Mouse (Mus musculus) CH12.LX (cell line): ENCODE measurements around the gene Kdm1a. TPM values are rescaled to one million over a fixed set of nuclear protein-coding genes. Genes with fewer than 3 reads are reported as not detected.

Source experiments
- DNase-seq: peaks from one replicate; pipeline ENCODE4 v3.0.0-alpha.2; 2013; ENCODE audit errors: extremely low read depth
- H3K27ac ChIP-seq: 2 replicates; pipeline ENCODE4 v1.5.1; 2012; ENCODE audit warnings: low read depth, mild to moderate bottlenecking, control low read depth, moderate library complexity; ENCODE audit not compliant: insufficient read depth
- H3K27me3 ChIP-seq: replicated peaks from 2 replicates; pipeline ENCODE3; 2012; ENCODE audit warnings: inconsistent platforms
- H3K36me3 ChIP-seq, 2 experiments: replicated peaks in 1 of 2; 2 replicates each; pipeline versions ENCODE3 to v1.6.1; 2012; ENCODE audit warnings: inconsistent platforms in 1 of 2, low read length in 1 of 2, mild to moderate bottlenecking in 1 of 2, mixed read lengths in 1 of 2, moderate library complexity in 1 of 2; ENCODE audit not compliant: control insufficient read depth in 1 of 2, insufficient read depth in 1 of 2
- H3K4me1 ChIP-seq, 2 experiments: 2 replicates each; pipeline ENCODE4 v1.6.1; 2012; ENCODE audit warnings: inconsistent platforms in 1 of 2, moderate library complexity in 1 of 2; ENCODE audit not compliant: insufficient read depth in 2 of 2, control insufficient read depth in 1 of 2
- H3K4me2 ChIP-seq: 2 replicates; pipeline ENCODE4 v1.6.1; 2012; ENCODE audit warnings: low read depth, mild to moderate bottlenecking, control low read depth; ENCODE audit not compliant: poor library complexity, insufficient read depth, severe bottlenecking
- H3K4me3 ChIP-seq, 3 experiments: fragments of 150-350 bp in 1 of 3; sonication (generic) in 1 of 3; replicated peaks in 1 of 3; 2 replicates each; pipeline versions ENCODE3 to v1.5.1; 2011 to 2012; ENCODE audit warnings: low read depth in 2 of 3, low read length in 2 of 3, mild to moderate bottlenecking in 2 of 3, moderate library complexity in 2 of 3, control low read depth in 1 of 3, improper control_type of control experiment in 1 of 3, inconsistent platforms in 1 of 3, mixed read lengths in 1 of 3; ENCODE audit not compliant: poor library complexity in 1 of 3
- H3K79me2 ChIP-seq: replicated peaks from 2 replicates; pipeline ENCODE4 v1.6.1; 2012; ENCODE audit warnings: mild to moderate bottlenecking, moderate library complexity; ENCODE audit not compliant: control insufficient read depth, poor library complexity, insufficient read depth, severe bottlenecking; ENCODE audit errors: extremely low read depth
- H3K9ac ChIP-seq: 2 replicates; pipeline ENCODE4 v1.6.1; 2012; ENCODE audit warnings: low read depth, mild to moderate bottlenecking, control low read depth, moderate library complexity; ENCODE audit not compliant: insufficient read depth
- H3K9me3 ChIP-seq: replicated peaks from 2 replicates; pipeline ENCODE3; 2012; ENCODE audit warnings: low read length, inconsistent platforms, mixed read lengths
- CHD2 ChIP-seq: IDR thresholded peaks from 2 replicates; pipeline ENCODE4 v1.6.1; 2011; ENCODE audit warnings: low read length, improper control_type of control experiment
- CTCF ChIP-seq, 2 experiments: IDR thresholded peaks in 1 of 2; conservative IDR thresholded peaks in 1 of 2; 2 replicates each; pipeline ENCODE4 v1.5.1; 2011 to 2012; ENCODE audit warnings: low read depth in 2 of 2, low read length in 2 of 2, improper control_type of control experiment in 1 of 2, inconsistent platforms in 1 of 2, mild to moderate bottlenecking in 1 of 2, moderate library complexity in 1 of 2
- ETS1 ChIP-seq: conservative IDR thresholded peaks from 2 replicates; pipeline ENCODE4 v1.6.1; 2012; ENCODE audit warnings: low read depth, mild to moderate bottlenecking, inconsistent platforms, low read length, improper control_type of control experiment, moderate library complexity
- IRF4 ChIP-seq: IDR thresholded peaks from 2 replicates; pipeline ENCODE4 v1.6.1; 2014; ENCODE audit warnings: low read depth, mild to moderate bottlenecking, inconsistent platforms, low read length, improper control_type of control experiment
- KAT2A ChIP-seq: IDR thresholded peaks from 2 replicates; pipeline ENCODE4 v1.6.1; 2012; ENCODE audit warnings: low read length, improper control_type of control experiment, inconsistent platforms; ENCODE audit not compliant: insufficient replicate concordance
- MYC ChIP-seq: IDR thresholded peaks from 2 replicates; pipeline ENCODE4 v1.6.1; 2011; ENCODE audit warnings: low read depth, mild to moderate bottlenecking, improper control_type of control experiment, low read length
- NELFE ChIP-seq: IDR thresholded peaks from 2 replicates; pipeline ENCODE4 v1.6.1; 2011; ENCODE audit warnings: low read depth, low read length, improper control_type of control experiment
- PAX5 ChIP-seq: IDR thresholded peaks from 2 replicates; pipeline ENCODE4 v1.6.1; 2012; ENCODE audit warnings: low read length, inconsistent platforms, mixed read lengths
- POLR2A ChIP-seq: IDR thresholded peaks from 2 replicates; pipeline ENCODE4 v1.6.1; 2011; ENCODE audit warnings: low read depth, mild to moderate bottlenecking, improper control_type of control experiment, low read length
- RAD21 ChIP-seq: IDR thresholded peaks from 2 replicates; pipeline ENCODE4 v1.6.1; 2011; ENCODE audit warnings: low read depth, mild to moderate bottlenecking, low read length, improper control_type of control experiment, moderate library complexity
- RCOR1 ChIP-seq: conservative IDR thresholded peaks from 2 replicates; pipeline ENCODE4 v1.6.1; 2012; ENCODE audit warnings: low read depth, mild to moderate bottlenecking, inconsistent platforms, low read length, improper control_type of control experiment
- ZNF384 ChIP-seq: IDR thresholded peaks from 2 replicates; pipeline ENCODE4 v1.6.1; 2012; ENCODE audit warnings: low read depth, low read length, improper control_type of control experiment, inconsistent platforms
- dilution Hi-C: fragments of 300-500 bp; cut with MboI; formaldehyde crosslinking; loops from 2 replicates; pipeline ENCODE4 v1.14.3; 2020; ENCODE audit warnings: low sequenced_read_pairs; ENCODE audit not compliant: extremely low pct_unique_long_range_greater_than_20kb, extremely low pct_ligation_motif_present
- in situ Hi-C: fragments of 300-500 bp; cut with MboI; formaldehyde crosslinking; loops from 3 replicates; pipeline ENCODE4 v1.14.3; 2019; ENCODE audit warnings: low sequenced_read_pairs, low pct_ligation_motif_present, low pct_unique_long_range_greater_than_20kb, mixed read lengths
- polyA plus RNA-seq: library from polyadenylated mRNA; unstranded; fragments of >175 nt; gene quantifications from 2 replicates; pipeline ENCODE4 v1.2.1, GENCODE M21; 2012; ENCODE audit warnings: low read depth; ENCODE audit not compliant: insufficient read length
- total RNA-seq, 2 experiments: library from RNA; depleted of rRNA; stranded (reverse); fragments of 300-350 nt in 1 of 2; fragments of >200 nt in 1 of 2; gene quantifications; 2 replicates each; pipeline ENCODE4 v1.2.3; 2012 to 2014

Kdm1a gene
- total and polyA plus RNA-seq, 3 experiments, result 49.6 to 85.1 (median 69.4) TPM

- Histone ChIP-seq H3K79me2 (no peaks in the 10 kb centered on the region), H3K9me3 (no peaks in the 10 kb centered on the region), H3K4me1 (no peaks in the 10 kb centered on the region), H3K4me2 (no peak overlapping the region), H3K27ac (no peak overlapping the region), H3K9ac (no peak overlapping the region), H3K27me3 (no peaks in the 10 kb centered on the region), H3K4me3 (no peak overlapping the region), H3K36me3 (peaks cover 68 to 94% of the 10 kb centered on the region in 2 experiments)
- no peak for DNase-seq
- dilution Hi-C loops, result no loop called here
- in situ Hi-C loops, result no loop called here
- TF ChIP-seq ZNF384 (no peak), CHD2 (no peak), MYC (no peak), PAX5 (no peak), RCOR1 (no peak), IRF4 (no peak), RAD21 (no peak), POLR2A (no peak), NELFE (no peak)
These were observed 49.4 kb downstream of the Kdm1a start for GRCm38 (mm10) chr4:136553108-136553507.

- H3K79me2 ChIP-seq, result no peaks in the 10 kb centered on the region
- dilution Hi-C loops, result no loop called here
- no peak for DNase-seq
- H3K36me3 ChIP-seq, result peaks cover 53 to 88% of the 10 kb centered on the region in 2 experiments
- H3K4me2 ChIP-seq, result no peak overlapping the region
- in situ Hi-C loops, result no loop called here
- H3K27ac ChIP-seq, result no peak overlapping the region
- no peaks in the 10 kb centered on the region for H3K4me1 ChIP-seq
- H3K4me3 ChIP-seq, result no peak overlapping the region
- H3K27me3 ChIP-seq, result no peaks in the 10 kb centered on the region
- TF ChIP-seq ZNF384 (no peak), PAX5 (no peak), ETS1 (no peak)
- no peak overlapping the region for H3K9ac ChIP-seq
- H3K9me3 ChIP-seq, result no peaks in the 10 kb centered on the region
These were observed 54.1 kb downstream of the Kdm1a start for GRCm38 (mm10) chr4:136548381-136548801.

- no peaks in the 10 kb centered on the region for H3K79me2 ChIP-seq
- H3K4me2 ChIP-seq, result no peak overlapping the region
- dilution Hi-C loops, result no loop called here
- no peak for TF ChIP-seq CTCF (conservative IDR thresholded peaks at IDR 0.05 in 1 of 2, IDR thresholded peaks at IDR 0.05 in 1 of 2; ENCODE audit: low read depth in 2 of 2, low read length in 2 of 2)
- no peak for TF ChIP-seq KAT2A
- H3K27ac ChIP-seq, result no peak overlapping the region
- no peak overlapping the region for H3K4me3 ChIP-seq
- H3K36me3 ChIP-seq, result peaks cover 50 to 88% of the 10 kb centered on the region in 2 experiments
- no peaks in the 10 kb centered on the region for H3K9me3 ChIP-seq
- in situ Hi-C loops, result no loop called here
- H3K9ac ChIP-seq, result no peak overlapping the region
- DNase-seq, result no peak
- H3K4me1 ChIP-seq, result peaks cover 0 to 3% of the 10 kb centered on the region in 2 experiments; a peak in 1 of 4 replicates
- H3K27me3 ChIP-seq, result no peaks in the 10 kb centered on the region
These were observed 54.8 kb downstream of the Kdm1a start for GRCm38 (mm10) chr4:136547721-136548120.
